Mouse (Mus musculus) stomach, postnatal 0 days (tissue): ENCODE results near the gene Prune2.

Experiments
- CTCF ChIP-seq: IDR thresholded peaks from 2 replicates; pipeline ENCODE4 v1.5.1; 2016; ENCODE audit warnings: antibody characterized with exemption, low read depth, mild to moderate bottlenecking, moderate library complexity
- EP300 ChIP-seq: optimal IDR thresholded peaks from 2 replicates; pipeline ENCODE3; 2016; ENCODE audit warnings: antibody characterized with exemption

DNA sequence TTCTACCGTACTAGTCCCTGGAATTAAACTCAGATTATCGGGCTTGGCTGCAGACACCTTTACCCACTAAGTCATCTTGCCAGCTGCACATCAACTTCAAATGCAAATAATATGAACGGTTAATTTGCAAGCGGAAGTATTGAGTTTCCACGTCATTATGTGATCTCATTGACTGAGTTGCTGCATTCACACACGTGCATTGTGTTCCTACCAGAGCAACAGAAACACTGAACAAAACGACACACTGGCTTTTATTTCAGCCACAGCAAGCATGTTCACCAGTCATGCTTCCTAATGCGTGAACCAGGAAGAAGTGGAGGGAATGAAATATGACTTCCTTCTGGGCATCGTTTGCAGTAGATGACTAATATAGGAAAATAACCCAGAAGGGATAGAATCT is 293.8 kb downstream of the Prune2 start:
- no peak for TF ChIP-seq CTCF
- TF ChIP-seq EP300, result no peak
